ENCODE assay signal across 14 mouse cellular contexts in the genomic region with DNA sequence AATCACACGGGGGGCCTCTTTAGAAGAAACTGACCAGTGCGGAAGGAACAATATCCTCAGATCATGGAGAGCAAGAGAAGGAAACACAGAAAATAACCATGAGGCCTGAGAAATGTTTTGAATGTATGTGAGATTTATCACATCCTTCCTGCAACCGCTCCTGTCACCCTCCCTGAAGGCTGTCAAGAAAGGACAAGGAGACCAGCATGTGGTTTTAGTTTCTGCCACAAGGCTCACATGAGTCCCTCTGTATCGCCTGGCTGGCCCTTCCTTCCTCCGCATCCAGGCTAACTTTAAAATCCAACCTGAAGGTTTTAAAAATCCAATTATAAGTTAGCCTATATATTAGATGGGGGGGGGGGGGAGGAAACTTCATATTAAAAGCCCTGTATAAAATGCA. TPM values are rescaled to one million over a fixed set of nuclear protein-coding genes. Genes with fewer than 3 reads are reported as not detected.
A peak's percentile ranks its signal among the peaks of the same experiment; 100 is the strongest.
DNase-seq lines count a peak whose midpoint lies in the region; ATAC-seq and TF ChIP-seq lines count a peak whose summit lies in the region.
"Not testable (repeated sequence)": the region's sequence is repeated elsewhere in the genome, so short reads cannot be mapped to it uniquely, and the experiment has no call there.
"Had no signal": no experiment of that assay in that cellular context is flagged by ENCODE, and none has a peak within 500 bp of the region (broad histone marks: within the 10 kb centered on the region; RNA-seq: fewer than 3 reads in every experiment).

No protein-coding gene starts in this region.

- peaks cover 38% of the 10 kb centered on the region for H3K4me1 ChIP-seq in erythroblast, embryonic 14.5 days (ENCODE audit: control insufficient read depth)
- not testable (repeated sequence) for H3K4me1 ChIP-seq in heart, postnatal 0 days (ENCODE audit: control insufficient read depth, insufficient read depth); liver, embryonic 12.5 days; lung, embryonic 16.5 days (replicated peaks; ENCODE audit: control insufficient read depth, insufficient read depth, low read length)

- ATAC-seq in activated CD4-positive, CD25-positive, alpha-beta regulatory T cell, adult 4 months = peak; percentile 30
- not testable (repeated sequence) for ATAC-seq in heart, postnatal 0 days (ENCODE audit: insufficient read depth, low read depth); liver, embryonic 12.5 days; lung, embryonic 16.5 days (ENCODE audit: low read depth)

- not testable (repeated sequence) for H3K9ac ChIP-seq in heart, postnatal 0 days (replicated peaks; ENCODE audit: low read depth, low read length); lung, embryonic 16.5 days (ENCODE audit: low read length)
- 0 out of 2 replicates have a peak overlapping the region, but pooled peaks have one; percentile 7 for H3K9ac ChIP-seq in liver, embryonic 12.5 days

- H3K36me3 ChIP-seq in erythroblast, embryonic 14.5 days (ENCODE audit: control insufficient read depth) = peaks cover 42% of the 10 kb centered on the region
- not testable (repeated sequence) for H3K36me3 ChIP-seq in heart, postnatal 0 days (replicated peaks; ENCODE audit: control insufficient read depth, insufficient read depth, low read length); liver, embryonic 12.5 days; lung, embryonic 16.5 days (ENCODE audit: control insufficient read depth, insufficient read depth, low read length)

- TF ChIP-seq CTCF in heart, postnatal 0 days (IDR thresholded peaks at IDR 0.05; ENCODE audit: low read depth) = not testable (repeated sequence)

- peak overlapping the region; percentile 85 for H3K4me3 ChIP-seq in erythroblast, embryonic 14.5 days (replicated peaks)
- H3K4me3 ChIP-seq in heart, postnatal 0 days (ENCODE audit: low read depth, low read length) = peak overlapping the region; percentile 13; the same call in 1 of the 2 replicates
- H3K4me3 ChIP-seq in liver, embryonic 12.5 days = peak overlapping the region; percentile 48
- H3K4me3 ChIP-seq in lung, embryonic 16.5 days (ENCODE audit: low read length) = 0 out of 2 replicates have a peak overlapping the region, but pooled peaks have one; percentile 8

- 64% methylated on average over 5 of the region's 5 CpGs for WGBS in heart, postnatal 0 days
- WGBS in liver, embryonic 12.5 days (ENCODE audit: insufficient replicate concordance) = 38% methylated on average over 5 of the region's 5 CpGs
- 70% methylated on average over 5 of the region's 5 CpGs for WGBS in lung, embryonic 16.5 days

- peak; percentile 82 for DNase-seq in 416B (ENCODE audit: low read depth)
- not testable (repeated sequence) for DNase-seq in heart, postnatal 0 days (ENCODE audit: low spot score)
- DNase-seq in natural killer cell, adult 2 months (ENCODE audit: low spot score in 2 of 2) = peak; percentile 26 to 28
- DNase-seq in thymus, postnatal 25 days = peak; percentile 17

- TF ChIP-seq EP300 in heart, postnatal 0 days (IDR thresholded peaks at IDR 0.05; ENCODE audit: low read depth) = not testable (repeated sequence)

- not testable (repeated sequence) for H3K27me3 ChIP-seq in erythroblast, embryonic 14.5 days (ENCODE audit: control insufficient read depth); heart, postnatal 0 days (ENCODE audit: control insufficient read depth, insufficient read depth, low read length); liver, embryonic 12.5 days (replicated peaks); lung, embryonic 16.5 days (ENCODE audit: control insufficient read depth, insufficient read depth, low read depth, low read length)

- H3K4me2 ChIP-seq in heart, postnatal 0 days (ENCODE audit: low read depth, low read length) = peak overlapping the region; percentile 10; the same call in 1 of the 2 replicates
- H3K4me2 ChIP-seq in liver, embryonic 12.5 days = peak overlapping the region; percentile 43
- H3K4me2 ChIP-seq in lung, embryonic 16.5 days (ENCODE audit: low read depth, low read length) = not testable (repeated sequence)

- not testable (repeated sequence) for H3K9me3 ChIP-seq in erythroblast, embryonic 14.5 days (ENCODE audit: control insufficient read depth, low read length); heart, postnatal 0 days (replicated peaks; ENCODE audit: control insufficient read depth, low read length); liver, embryonic 12.5 days (replicated peaks); lung, embryonic 16.5 days (ENCODE audit: control insufficient read depth, low read length)

- H3K27ac ChIP-seq in heart, postnatal 0 days (ENCODE audit: low read depth); lung, embryonic 16.5 days (ENCODE audit: low read length): not testable (repeated sequence)
- peak overlapping the region; percentile 36; the same call in 1 of the 2 replicates for H3K27ac ChIP-seq in liver, embryonic 12.5 days

RNA-seq across cellular contexts. Expression of gene Slfn3, which starts 32.7 kb away (rescaled TPM):
- 1 to 10 TPM; 4.1 to 4.6 TPM for polyA plus RNA-seq in activated CD4-positive, CD25-positive, alpha-beta regulatory T cell, adult 4 months (2017; shearing (Covaris generic))
- not detected in 2 replicates for polyA plus RNA-seq in erythroblast, embryonic 14.5 days (2012)
- 2.4 and 2.6 TPM in 2 replicates for total RNA-seq in heart, postnatal 0 days (2014; rRNA removed; ENCODE audit: low replicate concordance)
- polyA plus RNA-seq in heart, postnatal 0 days (2015; fragmentation: Nextera tagmentation; extraction: Ambion mirVana) = 0.98 and 1.1 TPM in 2 replicates
- 0.97 and 1.3 TPM in 2 replicates for polyA plus RNA-seq in liver, embryonic 12.5 days (2016; fragmentation: Nextera tagmentation; extraction: Ambion mirVana)
- polyA plus RNA-seq in lung, embryonic 16.5 days (2015; fragmentation: Nextera tagmentation; extraction: Ambion mirVana) = 1.1 and 1.2 TPM in 2 replicates

RNA-seq across cellular contexts. Expression of gene Slfn4, which starts 48.8 kb away (rescaled TPM):
- polyA plus RNA-seq in activated CD4-positive, CD25-positive, alpha-beta regulatory T cell, adult 4 months (2017; shearing (Covaris generic)) = under 1 TPM; 0.19 to 0.44 TPM
- polyA plus RNA-seq in erythroblast, embryonic 14.5 days (2012) = not detected in 2 replicates
- total RNA-seq in heart, postnatal 0 days (2014; rRNA removed; ENCODE audit: low replicate concordance) = 0.27 and 1.1 TPM in 2 replicates
- polyA plus RNA-seq in heart, postnatal 0 days (2015; fragmentation: Nextera tagmentation; extraction: Ambion mirVana) = 0.07 TPM in 1 of 2 replicates, not detected in the other
- polyA plus RNA-seq in liver, embryonic 12.5 days (2016; fragmentation: Nextera tagmentation; extraction: Ambion mirVana) = not detected in 2 replicates
- 0.11 TPM in 1 of 2 replicates, not detected in the other for polyA plus RNA-seq in lung, embryonic 16.5 days (2015; fragmentation: Nextera tagmentation; extraction: Ambion mirVana)
- total RNA-seq: layer of hippocampus, postnatal 25 days; left cerebral cortex, postnatal 14 days had no signal
- polyA plus RNA-seq: forebrain, embryonic 15.5 days; heart, embryonic 11.5 days; hindbrain, embryonic 11.5 days; midbrain, embryonic 12.5 days had no signal

Comparison
In these comparisons a context has a peak if more than half of its experiments do, and no peak if none do; other contexts are left out.
1. H3K4me3 ChIP-seq: peak in every context shown above with its lines; median percentile 85 in erythroblast, embryonic 14.5 days; 48 in liver, embryonic 12.5 days; 13 in heart, postnatal 0 days; 8 in lung, embryonic 16.5 days.